Mouse (Mus musculus): ENCODE data around the gene Card11. TPM values are rescaled to one million over a fixed set of nuclear protein-coding genes. Genes with fewer than 3 reads are reported as not detected.

Card11 gene
- total RNA-seq, 2 experiments from 2014 or later: 0.17 to 0.32 TPM

GRCm38 (mm10) chr5:140931523-140932229 is 68.7 kb downstream of the Card11 start:
- ATAC-seq (replicated peaks; ENCODE audit: poor library complexity): no peak

GRCm38 (mm10) chr5:140918519-140918918 is 81.9 kb downstream of the Card11 start:
- no peak for ATAC-seq (replicated peaks; ENCODE audit: poor library complexity)

- peak; percentile 39; the same call in 1 of the 2 replicates for ATAC-seq (replicated peaks; ENCODE audit: poor library complexity)
Measured at GRCm38 (mm10) chr5:140917807-140918206, 82.6 kb downstream of the Card11 start.

GRCm38 (mm10) chr5:140910841-140911240 is 89.5 kb downstream of the Card11 start:
- no peak for ATAC-seq (replicated peaks; ENCODE audit: poor library complexity)

- 0 out of 2 replicates have a peak, but pooled peaks have one; percentile 6 for ATAC-seq (replicated peaks; ENCODE audit: poor library complexity)
Measured at GRCm38 (mm10) chr5:140900866-140901265, 99.5 kb downstream of the Card11 start.

- ATAC-seq (replicated peaks; ENCODE audit: poor library complexity): no peak
Measured at GRCm38 (mm10) chr5:140891080-140891479, 109.3 kb downstream of the Card11 start.

GRCm38 (mm10) chr5:140890050-140890449 is 110.3 kb downstream of the Card11 start:
- ATAC-seq (replicated peaks; ENCODE audit: poor library complexity): peak; percentile 42

GRCm38 (mm10) chr5:140889539-140889938 is 110.8 kb downstream of the Card11 start:
- ATAC-seq (replicated peaks; ENCODE audit: poor library complexity): peak; percentile 95

GRCm38 (mm10) chr5:140887871-140888270 is 112.5 kb downstream of the Card11 start:
- no peak for ATAC-seq (replicated peaks; ENCODE audit: poor library complexity)

- ATAC-seq (replicated peaks; ENCODE audit: poor library complexity): no peak
Measured at GRCm38 (mm10) chr5:140884966-140885365, 115.4 kb downstream of the Card11 start.

- ATAC-seq (replicated peaks; ENCODE audit: poor library complexity): no peak
Measured at GRCm38 (mm10) chr5:140882391-140882790, 118.0 kb downstream of the Card11 start.

GRCm38 (mm10) chr5:140880151-140880550 is 120.2 kb downstream of the Card11 start:
- ATAC-seq (replicated peaks; ENCODE audit: poor library complexity): no peak

GRCm38 (mm10) chr5:140878644-140879043 is 121.7 kb downstream of the Card11 start:
- ATAC-seq (replicated peaks; ENCODE audit: poor library complexity): peak; percentile 39; the same call in 1 of the 2 replicates

- ATAC-seq (replicated peaks; ENCODE audit: poor library complexity): peak; percentile 53
Measured at GRCm38 (mm10) chr5:140873736-140874307, 126.6 kb downstream of the Card11 start.

- ATAC-seq (replicated peaks; ENCODE audit: poor library complexity): peak; percentile 16
Measured at GRCm38 (mm10) chr5:140873039-140873551, 127.3 kb downstream of the Card11 start.

- ATAC-seq (replicated peaks; ENCODE audit: poor library complexity): peak; percentile 86
Measured at GRCm38 (mm10) chr5:140872532-140873038, 127.8 kb downstream of the Card11 start.

- ATAC-seq (replicated peaks; ENCODE audit: poor library complexity): no peak
Measured at GRCm38 (mm10) chr5:140871241-140871640, 129.1 kb downstream of the Card11 start.

GRCm38 (mm10) chr5:140869034-140869433 is 131.3 kb downstream of the Card11 start:
- peak; percentile 45; the same call in 1 of the 2 replicates for ATAC-seq (replicated peaks; ENCODE audit: poor library complexity)

GRCm38 (mm10) chr5:140859730-140860129 is 140.7 kb downstream of the Card11 start:
- no peak for ATAC-seq (replicated peaks; ENCODE audit: poor library complexity)

- ATAC-seq (replicated peaks; ENCODE audit: poor library complexity): peak; percentile 95
Measured at GRCm38 (mm10) chr5:140858335-140858734, 142.0 kb downstream of the Card11 start.

- peak; percentile 59 for ATAC-seq (replicated peaks; ENCODE audit: poor library complexity)
Measured at GRCm38 (mm10) chr5:140857432-140858154, 142.8 kb downstream of the Card11 start.
